9 mouse cellular contexts compared by ENCODE assay signal in genomic region chr12:29938376-29939041, GRCm38 (mm10). TPM values are rescaled to one million over a fixed set of nuclear protein-coding genes. Genes with fewer than 3 reads are reported as not detected.
DNase-seq lines count a peak whose midpoint lies in the region; ATAC-seq and TF ChIP-seq lines count a peak whose summit lies in the region.
"Had no signal": no experiment of that assay in that cellular context is flagged by ENCODE, and none has a peak within 500 bp of the region (broad histone marks: within the 10 kb centered on the region; RNA-seq: fewer than 3 reads in every experiment).

No protein-coding gene starts in this region.

- 0% methylated on average over 40 of the region's 40 CpGs for WGBS in heart, embryonic 12.5 days
- under 1% methylated on average over 39 of the region's 40 CpGs for WGBS in kidney, postnatal 0 days
- WGBS in liver, embryonic 15.5 days (ENCODE audit: insufficient replicate concordance) = under 1% methylated on average over 40 of the region's 40 CpGs
- WGBS in olfactory bulb, adult 2 months = under 1% methylated on average over 40 of the region's 40 CpGs

- TF ChIP-seq CTCF in embryonic fibroblast, embryonic 13.5 days (IDR thresholded peaks at IDR 0.05; ENCODE audit: borderline replicate concordance, insufficient read depth, low read length) = no peak
- peak; percentile 1; the same call in 1 of the 2 replicates for TF ChIP-seq CTCF in kidney, postnatal 0 days (IDR thresholded peaks at IDR 0.05; ENCODE audit: low read depth)
- no peak for TF ChIP-seq CTCF in olfactory bulb, adult 2 months (IDR thresholded peaks at IDR 0.05; ENCODE audit: insufficient read depth, low read depth, low read length)

- TF ChIP-seq POLR2A in embryonic fibroblast, embryonic 13.5 days (IDR thresholded peaks at IDR 0.05; ENCODE audit: low read depth, low read length) = no peak
- no peak for TF ChIP-seq POLR2A in olfactory bulb, adult 2 months (IDR thresholded peaks at IDR 0.05; ENCODE audit: insufficient read depth, low read depth, low read length)

- peak overlapping the region; percentile 90 for H3K27ac ChIP-seq in embryonic fibroblast, embryonic 13.5 days (ENCODE audit: insufficient read depth, low read length)
- H3K27ac ChIP-seq in heart, embryonic 12.5 days (ENCODE audit: poor library complexity, severe bottlenecking) = peak overlapping the region; percentile 90
- peak overlapping the region; percentile 66 for H3K27ac ChIP-seq in kidney, postnatal 0 days
- no peak overlapping the region for H3K27ac ChIP-seq in liver, embryonic 15.5 days (replicated peaks)
- peak overlapping the region; percentile 80 for H3K27ac ChIP-seq in olfactory bulb, adult 2 months (ENCODE audit: insufficient read depth, low read depth, low read length)
- H3K27ac ChIP-seq: macrophage had no signal

- H3K9me3 ChIP-seq in heart, embryonic 12.5 days (replicated peaks) = no peaks in the 10 kb centered on the region
- no peaks in the 10 kb centered on the region for H3K9me3 ChIP-seq in kidney, postnatal 0 days (replicated peaks; ENCODE audit: low read length)
- H3K9me3 ChIP-seq in liver, embryonic 15.5 days (replicated peaks) = no peaks in the 10 kb centered on the region

- H3K9ac ChIP-seq in heart, embryonic 12.5 days = peak overlapping the region; percentile 98
- peak overlapping the region; percentile 65 for H3K9ac ChIP-seq in kidney, postnatal 0 days (ENCODE audit: low read depth, low read length)
- H3K9ac ChIP-seq in liver, embryonic 15.5 days = no peak overlapping the region

- peak; percentile 24 to 25 for DNase-seq in cerebellum, postnatal 25 days
- DNase-seq in cerebellum, adult 11-12 months = no peak
- peak; percentile 81 for DNase-seq in kidney, postnatal 0 days (ENCODE audit: low spot score)
- DNase-seq in urinary bladder, postnatal 4 days (ENCODE audit: low spot score in 2 of 2) = peak; percentile 65 to 72

- peaks cover 17% of the 10 kb centered on the region; the same call in 1 of the 2 replicates for H3K4me1 ChIP-seq in embryonic fibroblast, embryonic 13.5 days (ENCODE audit: control insufficient read depth, insufficient read depth, low read length)
- peaks cover 51% of the 10 kb centered on the region for H3K4me1 ChIP-seq in heart, embryonic 12.5 days (replicated peaks)
- H3K4me1 ChIP-seq in kidney, postnatal 0 days (replicated peaks; ENCODE audit: insufficient read depth, low read length) = peaks cover 3% of the 10 kb centered on the region; the same call in 1 of the 2 replicates
- H3K4me1 ChIP-seq in liver, embryonic 15.5 days (replicated peaks) = no peaks in the 10 kb centered on the region
- H3K4me1 ChIP-seq in olfactory bulb, adult 2 months (ENCODE audit: control insufficient read depth, insufficient read depth, low read length) = peaks cover 17% of the 10 kb centered on the region

- H3K36me3 ChIP-seq in heart, embryonic 12.5 days = no peaks in the 10 kb centered on the region
- H3K36me3 ChIP-seq in kidney, postnatal 0 days (ENCODE audit: insufficient read depth, low read length) = no peaks in the 10 kb centered on the region
- H3K36me3 ChIP-seq in liver, embryonic 15.5 days (replicated peaks) = no peaks in the 10 kb centered on the region

- H3K27me3 ChIP-seq in heart, embryonic 12.5 days (replicated peaks) = no peaks in the 10 kb centered on the region
- no peaks in the 10 kb centered on the region for H3K27me3 ChIP-seq in kidney, postnatal 0 days (ENCODE audit: insufficient read depth, low read length)
- peaks cover 33% of the 10 kb centered on the region for H3K27me3 ChIP-seq in liver, embryonic 15.5 days

- ATAC-seq in heart, embryonic 12.5 days (ENCODE audit: insufficient number of reproducible peaks, low FRiP score) = peak; percentile 67
- ATAC-seq in kidney, postnatal 0 days (replicated peaks; ENCODE audit: low FRiP score, low read depth) = peak; percentile 78
- no peak for ATAC-seq in liver, embryonic 15.5 days (ENCODE audit: insufficient read depth)

- H3K4me2 ChIP-seq in heart, embryonic 12.5 days = peak overlapping the region; percentile 79
- H3K4me2 ChIP-seq in kidney, postnatal 0 days (ENCODE audit: low read length) = peak overlapping the region; percentile 54
- H3K4me2 ChIP-seq in liver, embryonic 15.5 days = peak overlapping the region; percentile 27

- H3K4me3 ChIP-seq in embryonic fibroblast, embryonic 13.5 days (ENCODE audit: insufficient read depth, low read length) = peak overlapping the region; percentile 79
- H3K4me3 ChIP-seq in heart, embryonic 12.5 days = peak overlapping the region; percentile 98
- H3K4me3 ChIP-seq in kidney, postnatal 0 days (replicated peaks; ENCODE audit: low read depth, low read length) = peak overlapping the region; percentile 50
- H3K4me3 ChIP-seq in liver, embryonic 15.5 days (replicated peaks) = peak overlapping the region; percentile 44
- H3K4me3 ChIP-seq in olfactory bulb, adult 2 months (ENCODE audit: insufficient read depth, low read depth, low read length) = peak overlapping the region; percentile 90

RNA-seq across cellular contexts. Expression of gene Pxdn, which starts 1.1 kb away (rescaled TPM):
- polyA plus RNA-seq in embryonic fibroblast, embryonic 13.5 days (2011; ENCODE audit: insufficient read length, low read depth, missing spikeins) = 167 and 198 TPM in 2 replicates
- polyA plus RNA-seq in heart, embryonic 12.5 days (2016; fragmentation: Nextera tagmentation; extraction: Ambion mirVana) = 125 and 131 TPM in 2 replicates
- 49.9 and 56.4 TPM in 2 replicates for polyA plus RNA-seq in kidney, postnatal 0 days (2015; fragmentation: Nextera tagmentation; extraction: Ambion mirVana)
- 4.2 and 4.7 TPM in 2 replicates for polyA plus RNA-seq in liver, embryonic 15.5 days (2015; fragmentation: Nextera tagmentation; extraction: Ambion mirVana)
- polyA plus RNA-seq in olfactory bulb, adult 2 months (2012; ENCODE audit: insufficient read depth, insufficient read length, low replicate concordance, missing spikeins) = not detected in 2 replicates
- polyA plus RNA-seq: macrophage had no signal

Comparison
In these comparisons a context has a peak if more than half of its experiments do, and no peak if none do; other contexts are left out.
1. H3K4me3 ChIP-seq: peak in every context shown above with its lines; median percentile 98 in heart, embryonic 12.5 days; 90 in olfactory bulb, adult 2 months; 79 in embryonic fibroblast, embryonic 13.5 days; 50 in kidney, postnatal 0 days; 44 in liver, embryonic 15.5 days.
2. H3K4me2 ChIP-seq: peak in every context shown above with its lines; median percentile 79 in heart, embryonic 12.5 days; 54 in kidney, postnatal 0 days; 27 in liver, embryonic 15.5 days.